Mouse (Mus musculus) spleen, adult 2 months (tissue): Measurements from ENCODE around the gene Il4ra.

ENCODE experiments used
- CTCF ChIP-seq: fragments of 200-500 bp; IDR thresholded peaks from 2 replicates; pipeline ENCODE4 v1.5.1; 2011; ENCODE audit warnings: mild to moderate bottlenecking, inconsistent platforms; ENCODE audit not compliant: insufficient read depth, insufficient read length, insufficient replicate concordance; ENCODE audit errors: extremely low read depth
- POLR2A ChIP-seq: fragments of 200-500 bp; IDR thresholded peaks from 2 replicates; pipeline ENCODE4 v1.6.1; 2011; ENCODE audit warnings: low read depth, low read length, inconsistent platforms

- TF ChIP-seq POLR2A = no peak; the same call in 1 of the 2 replicates
- no peak for TF ChIP-seq CTCF
Measured at GRCm38 (mm10) chr7:125580625-125581316, 28.9 kb downstream of the Il4ra start.
